Mouse (Mus musculus): Measurements from ENCODE around the gene Fam214a. TPM values are rescaled to one million over a fixed set of nuclear protein-coding genes. Genes with fewer than 3 reads are reported as not detected.
A peak's percentile ranks its signal among the peaks of the same experiment; 100 is the strongest.

Fam214a gene
- polyA plus RNA-seq, 1 experiment from 2014 or later, result 10.3 TPM

- Histone ChIP-seq H3K36me3 (replicated peaks) (peaks cover 15% of the 10 kb centered on the region), H3K27ac (no peak overlapping the region), H3K27me3 (ENCODE audit: poor library complexity, severe bottlenecking) (no peaks in the 10 kb centered on the region), H3K4me3 (no peak overlapping the region), H3K9me3 (no peaks in the 10 kb centered on the region), H3K4me1 (no peaks in the 10 kb centered on the region)
- DNase-seq (ENCODE audit: extremely low spot score, low spot score), result no peak
- WGBS, result 87% methylated on average over 5 of the region's 5 CpGs
Measured at GRCm38 (mm10) chr9:75023150-75023894, 70.6 kb downstream of the Fam214a start.

GRCm38 (mm10) chr9:75024089-75024488 is 71.4 kb downstream of the Fam214a start:
- Histone ChIP-seq H3K27me3 (ENCODE audit: poor library complexity, severe bottlenecking) (no peaks in the 10 kb centered on the region), H3K4me1 (no peaks in the 10 kb centered on the region), H3K27ac (no peak overlapping the region), H3K4me3 (no peak overlapping the region), H3K9me3 (no peaks in the 10 kb centered on the region), H3K36me3 (replicated peaks) (peaks cover 10% of the 10 kb centered on the region)
- DNase-seq (ENCODE audit: extremely low spot score, low spot score), result no peak
- 69% methylated on average over 7 of the region's 7 CpGs for WGBS

GRCm38 (mm10) chr9:75025689-75026088 is 73.0 kb downstream of the Fam214a start:
- H3K36me3 ChIP-seq (replicated peaks), result peaks cover 5% of the 10 kb centered on the region
- DNase-seq (ENCODE audit: extremely low spot score, low spot score), result no peak
- 73% methylated on average over 6 of the region's 6 CpGs for WGBS

GRCm38 (mm10) chr9:75032408-75032807 is 79.7 kb downstream of the Fam214a start:
- Histone ChIP-seq H3K4me1 (peaks cover 3% of the 10 kb centered on the region), H3K27me3 (ENCODE audit: poor library complexity, severe bottlenecking) (no peaks in the 10 kb centered on the region), H3K36me3 (replicated peaks) (no peaks in the 10 kb centered on the region), H3K27ac (no peak overlapping the region), H3K9me3 (no peaks in the 10 kb centered on the region), H3K4me3 (no peak overlapping the region)
- WGBS, result 91% methylated on average over 1 of the region's 1 CpGs
- DNase-seq (ENCODE audit: extremely low spot score, low spot score), result no peak

More at GRCm38 (mm10) chr9:75025689-75026088, 73.0 kb downstream of the Fam214a start:
- no peak overlapping the region for H3K27ac ChIP-seq
- H3K4me1 ChIP-seq, result no peaks in the 10 kb centered on the region
- no peak overlapping the region for H3K4me3 ChIP-seq
- H3K9me3 ChIP-seq, result no peaks in the 10 kb centered on the region
- H3K27me3 ChIP-seq (ENCODE audit: poor library complexity, severe bottlenecking), result no peaks in the 10 kb centered on the region

GRCm38 (mm10) chr9:75033141-75033540 is 80.5 kb downstream of the Fam214a start:
- Histone ChIP-seq H3K27me3 (ENCODE audit: poor library complexity, severe bottlenecking) (no peaks in the 10 kb centered on the region), H3K4me3 (no peak overlapping the region), H3K9me3 (no peaks in the 10 kb centered on the region), H3K4me1 (peaks cover 4% of the 10 kb centered on the region), H3K36me3 (replicated peaks) (no peaks in the 10 kb centered on the region), H3K27ac (no peak overlapping the region)
- no peak for DNase-seq (ENCODE audit: extremely low spot score, low spot score)
- WGBS, result 65% methylated on average over 7 of the region's 7 CpGs

GRCm38 (mm10) chr9:75034691-75035090 is 82.0 kb downstream of the Fam214a start:
- no peak overlapping the region for H3K27ac ChIP-seq
- no peaks in the 10 kb centered on the region for H3K36me3 ChIP-seq (replicated peaks)
- no peaks in the 10 kb centered on the region for H3K27me3 ChIP-seq (ENCODE audit: poor library complexity, severe bottlenecking)
- H3K4me1 ChIP-seq, result peaks cover 18% of the 10 kb centered on the region
- 65% methylated on average over 1 of the region's 1 CpGs for WGBS
- no peak overlapping the region for H3K4me3 ChIP-seq
- no peak for DNase-seq (ENCODE audit: extremely low spot score, low spot score)
- H3K9me3 ChIP-seq, result no peaks in the 10 kb centered on the region

- no peaks in the 10 kb centered on the region for H3K27me3 ChIP-seq (ENCODE audit: poor library complexity, severe bottlenecking)
- no peaks in the 10 kb centered on the region for H3K9me3 ChIP-seq
- H3K27ac ChIP-seq, result no peak overlapping the region
- 83% methylated on average over 4 of the region's 4 CpGs for WGBS
- no peak overlapping the region for H3K4me3 ChIP-seq
- no peak for DNase-seq (ENCODE audit: extremely low spot score, low spot score)
- H3K4me1 ChIP-seq, result peaks cover 20% of the 10 kb centered on the region
- peaks cover 8% of the 10 kb centered on the region; the same call in 1 of the 2 replicates for H3K36me3 ChIP-seq (replicated peaks)
Measured at GRCm38 (mm10) chr9:75035944-75036343, 83.3 kb downstream of the Fam214a start.

GRCm38 (mm10) chr9:75037451-75038356 is 85.0 kb downstream of the Fam214a start, which contains the start of gene Arpp19:
TSS of gene Arpp19 (plus strand) at chr9:75037614.
- peaks cover 20% of the 10 kb centered on the region for H3K4me1 ChIP-seq
- no peaks in the 10 kb centered on the region for H3K27me3 ChIP-seq (ENCODE audit: poor library complexity, severe bottlenecking)
- peak within 1 kb of the TSS; percentile 95 for H3K27ac ChIP-seq
- H3K36me3 ChIP-seq (replicated peaks), result peaks cover 18% of the 10 kb centered on the region
- no peaks in the 10 kb centered on the region for H3K9me3 ChIP-seq
- under 1% methylated on average over 72 of the region's 73 CpGs for WGBS
- DNase-seq (ENCODE audit: extremely low spot score, low spot score), result peak; percentile 86
- peak within 1 kb of the TSS; percentile 100 for H3K4me3 ChIP-seq

GRCm38 (mm10) chr9:75038357-75038688 is 85.6 kb downstream of the Fam214a start:
- Histone ChIP-seq H3K36me3 (replicated peaks) (peaks cover 24% of the 10 kb centered on the region), H3K4me1 (peaks cover 20% of the 10 kb centered on the region), H3K9me3 (no peaks in the 10 kb centered on the region), H3K27ac (peak overlapping the region; percentile 95), H3K4me3 (peak overlapping the region; percentile 100), H3K27me3 (ENCODE audit: poor library complexity, severe bottlenecking) (no peaks in the 10 kb centered on the region)
- DNase-seq (ENCODE audit: extremely low spot score, low spot score), result no peak
- WGBS, result 2% methylated on average over 10 of the region's 10 CpGs

GRCm38 (mm10) chr9:75040566-75040965 is 87.9 kb downstream of the Fam214a start:
- WGBS, result 97% methylated on average over 2 of the region's 2 CpGs
- peaks cover 20% of the 10 kb centered on the region for H3K4me1 ChIP-seq
- H3K27me3 ChIP-seq (ENCODE audit: poor library complexity, severe bottlenecking), result no peaks in the 10 kb centered on the region
- no peak overlapping the region for H3K4me3 ChIP-seq
- H3K36me3 ChIP-seq (replicated peaks), result peaks cover 41% of the 10 kb centered on the region
- DNase-seq (ENCODE audit: extremely low spot score, low spot score), result no peak
- H3K27ac ChIP-seq, result no peak overlapping the region
- no peaks in the 10 kb centered on the region for H3K9me3 ChIP-seq

GRCm38 (mm10) chr9:75041840-75042525 is 89.3 kb downstream of the Fam214a start:
- Histone ChIP-seq H3K27me3 (ENCODE audit: poor library complexity, severe bottlenecking) (no peaks in the 10 kb centered on the region), H3K9me3 (no peaks in the 10 kb centered on the region), H3K27ac (no peak overlapping the region), H3K36me3 (replicated peaks) (peaks cover 55% of the 10 kb centered on the region), H3K4me1 (peaks cover 20% of the 10 kb centered on the region), H3K4me3 (no peak overlapping the region)
- no peak for DNase-seq (ENCODE audit: extremely low spot score, low spot score)
- 90% methylated on average over 2 of the region's 2 CpGs for WGBS

- Histone ChIP-seq H3K27me3 (ENCODE audit: poor library complexity, severe bottlenecking) (no peaks in the 10 kb centered on the region), H3K4me1 (peaks cover 16% of the 10 kb centered on the region), H3K9me3 (no peaks in the 10 kb centered on the region), H3K36me3 (replicated peaks) (peaks cover 62% of the 10 kb centered on the region), H3K27ac (no peak overlapping the region), H3K4me3 (no peak overlapping the region)
- no peak for DNase-seq (ENCODE audit: extremely low spot score, low spot score)
- 93% methylated on average over 2 of the region's 2 CpGs for WGBS
Measured at GRCm38 (mm10) chr9:75043191-75043590, 90.5 kb downstream of the Fam214a start.

All from forebrain, embryonic 10.5 days (tissue).